9 mouse cellular contexts compared by ENCODE assay signal in genomic region chr12:37183689-37184088, GRCm38 (mm10). TPM values are rescaled to one million over a fixed set of nuclear protein-coding genes. Genes with fewer than 3 reads are reported as not detected.
A peak's percentile ranks its signal among the peaks of the same experiment; 100 is the strongest.
DNase-seq lines count a peak whose midpoint lies in the region; ATAC-seq lines count a peak whose summit lies in the region.
"Had no signal": no experiment of that assay in that cellular context is flagged by ENCODE, and none has a peak within 500 bp of the region (broad histone marks: within the 10 kb centered on the region; RNA-seq: fewer than 3 reads in every experiment).

No protein-coding gene starts in this region.

- H3K4me2 ChIP-seq in forebrain, embryonic 14.5 days (ENCODE audit: low read length), result no peak overlapping the region
- no peak overlapping the region for H3K4me2 ChIP-seq in forebrain, embryonic 11.5 days (ENCODE audit: low read depth, low read length, severe bottlenecking)
- H3K4me2 ChIP-seq: liver, embryonic 13.5 days had no signal

- H3K36me3 ChIP-seq in forebrain, embryonic 14.5 days (ENCODE audit: control insufficient read depth, insufficient read depth, low read length), result no peaks in the 10 kb centered on the region
- H3K36me3 ChIP-seq in forebrain, embryonic 11.5 days (ENCODE audit: control insufficient read depth, insufficient read depth, low read length), result no peaks in the 10 kb centered on the region
- H3K36me3 ChIP-seq: liver, embryonic 13.5 days had no signal

- H3K9me3 ChIP-seq in forebrain, embryonic 14.5 days (replicated peaks; ENCODE audit: control insufficient read depth, low read length), result no peaks in the 10 kb centered on the region
- H3K9me3 ChIP-seq in forebrain, embryonic 11.5 days (ENCODE audit: control insufficient read depth, low read length), result no peaks in the 10 kb centered on the region
- H3K9me3 ChIP-seq: liver, embryonic 13.5 days had no signal

- DNase-seq in forebrain, embryonic 14.5 days (ENCODE audit: low spot score), result peak; percentile 28
- DNase-seq in forebrain, embryonic 11.5 days (ENCODE audit: low spot score), result no peak
- peak; percentile 6 for DNase-seq in ovary, postnatal 36 days (ENCODE audit: low spot score)
- DNase-seq in ovary, postnatal 14 days (ENCODE audit: low spot score), result no peak
- peak; percentile 43 for DNase-seq in heart, postnatal 4 days
- DNase-seq in retina, embryonic 14.5 days (ENCODE audit: low spot score), result peak; percentile 38
- DNase-seq in left cerebral cortex, adult 8-10 months (ENCODE audit: low spot score in 2 of 2), result no peak
- no peak for DNase-seq in testis, postnatal 10 days (ENCODE audit: low spot score)
- DNase-seq: liver, embryonic 13.5 days had no signal

- ATAC-seq in forebrain, embryonic 14.5 days, result no peak
- no peak for ATAC-seq in forebrain, embryonic 11.5 days (replicated peaks; ENCODE audit: low FRiP score)

- H3K9ac ChIP-seq in forebrain, embryonic 14.5 days (ENCODE audit: low read length), result no peak overlapping the region
- no peak overlapping the region for H3K9ac ChIP-seq in forebrain, embryonic 11.5 days (ENCODE audit: low read length)
- H3K9ac ChIP-seq: liver, embryonic 13.5 days had no signal

- H3K4me1 ChIP-seq in forebrain, embryonic 14.5 days (ENCODE audit: control insufficient read depth, insufficient read depth, low read length), result no peaks in the 10 kb centered on the region
- no peaks in the 10 kb centered on the region for H3K4me1 ChIP-seq in forebrain, embryonic 11.5 days (replicated peaks; ENCODE audit: control insufficient read depth, insufficient read depth, low read length)
- H3K4me1 ChIP-seq: liver, embryonic 13.5 days had no signal

- H3K4me3 ChIP-seq in forebrain, embryonic 14.5 days (ENCODE audit: low read depth, low read length), result no peak overlapping the region
- H3K4me3 ChIP-seq in forebrain, embryonic 11.5 days (ENCODE audit: low read depth, low read length), result no peak overlapping the region
- H3K4me3 ChIP-seq: liver, embryonic 13.5 days had no signal

- H3K27ac ChIP-seq in forebrain, embryonic 14.5 days (ENCODE audit: low read depth, low read length), result no peak overlapping the region
- H3K27ac ChIP-seq in forebrain, embryonic 11.5 days (ENCODE audit: low read depth, low read length), result no peak overlapping the region
- H3K27ac ChIP-seq: liver, embryonic 13.5 days had no signal

- no peaks in the 10 kb centered on the region for H3K27me3 ChIP-seq in forebrain, embryonic 14.5 days (replicated peaks; ENCODE audit: control insufficient read depth, insufficient read depth, low read length)
- no peaks in the 10 kb centered on the region for H3K27me3 ChIP-seq in forebrain, embryonic 11.5 days (ENCODE audit: control insufficient read depth, insufficient read depth, low read length)
- H3K27me3 ChIP-seq: liver, embryonic 13.5 days had no signal

RNA-seq across cellular contexts. Expression of gene Agmo, which starts 57.8 kb away (rescaled TPM):
- 0.54 and 0.62 TPM in 2 replicates for polyA plus RNA-seq in forebrain, embryonic 14.5 days (2014; fragmentation: Nextera tagmentation; extraction: Ambion mirVana)
- polyA plus RNA-seq in forebrain, embryonic 11.5 days (2014; fragmentation: Nextera tagmentation; extraction: Ambion mirVana), result 0.37 TPM in 2 replicates
- under 1 TPM; 0.23 to 0.62 TPM for total RNA-seq in heart, postnatal 4 days (2021)
- total RNA-seq in left cerebral cortex, adult 8-10 months (2022), result 1 to 10 TPM; 4.4 to 6.1 (median 5.7) TPM

Comparison
In these comparisons a context has a peak if more than half of its experiments do, and no peak if none do; other contexts are left out.
1. DNase-seq: peak in forebrain, embryonic 14.5 days (single experiment), ovary, postnatal 36 days (single experiment), heart, postnatal 4 days (single experiment) and retina, embryonic 14.5 days (single experiment); none in forebrain, embryonic 11.5 days (single experiment), ovary, postnatal 14 days (single experiment), left cerebral cortex, adult 8-10 months (0 of 2) and testis, postnatal 10 days (single experiment).